Comparison of ENCODE assay signal across 27 mouse cellular contexts in the genomic region with DNA sequence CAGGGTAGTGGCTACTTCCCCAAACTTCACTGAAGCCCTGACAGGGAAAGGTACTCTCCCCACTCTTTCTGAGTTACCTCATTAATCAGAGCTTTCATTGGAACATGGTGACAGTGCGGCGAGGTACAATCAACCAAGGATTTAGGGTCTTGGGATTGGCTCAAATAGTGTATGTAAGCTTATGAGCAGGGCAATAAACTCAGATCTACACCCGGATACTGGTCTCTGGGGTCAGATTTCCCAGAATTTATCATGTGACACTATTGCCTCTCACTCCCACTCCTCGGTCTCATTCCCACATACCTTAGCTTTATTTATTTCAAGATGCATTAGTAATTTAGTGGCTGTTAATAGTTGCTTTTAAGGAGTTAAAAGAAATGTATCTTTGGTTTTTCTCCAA.
"Had no signal": no experiment of that assay in that cellular context is flagged by ENCODE, and none has a peak within 500 bp of the region (broad histone marks: within the 10 kb centered on the region; RNA-seq: fewer than 3 reads in every experiment).

No protein-coding gene starts in this region.

- H3K9me3 ChIP-seq: heart, embryonic 13.5 days; heart, embryonic 15.5 days; hindbrain, embryonic 10.5 days; hindbrain, embryonic 12.5 days; intestine, embryonic 15.5 days; limb, embryonic 10.5 days; limb, embryonic 12.5 days; liver, embryonic 13.5 days; liver, embryonic 15.5 days had no signal

- DNase-seq: gastrocnemius, postnatal 14 days; gastrocnemius, postnatal 36 days; heart, adult 11 months; heart, adult 2 months; heart, postnatal 4 days; kidney, adult 18-20 months; kidney, postnatal 25 days; kidney, postnatal 4 days; liver; liver, embryonic 13.5 days; liver, postnatal 0 days had no signal

- ATAC-seq: hindbrain, embryonic 16.5 days; inflammation-experienced regulatory T-cells, adult 6 months; intestine, embryonic 15.5 days; intestine, postnatal 0 days; liver, postnatal 0 days had no signal

- H3K4me3 ChIP-seq: heart, adult 2 months; heart, embryonic 13.5 days; heart, embryonic 15.5 days; hindbrain, embryonic 10.5 days; hindbrain, embryonic 12.5 days; intestine, embryonic 15.5 days; layer of hippocampus, adult 2 months; left cerebral cortex, adult 2 months; limb, embryonic 10.5 days; limb, embryonic 12.5 days; liver, embryonic 13.5 days; liver, embryonic 15.5 days had no signal

- H3K36me3 ChIP-seq: heart, embryonic 13.5 days; heart, embryonic 15.5 days; hindbrain, embryonic 10.5 days; hindbrain, embryonic 12.5 days; intestine, embryonic 15.5 days; limb, embryonic 10.5 days; limb, embryonic 12.5 days; liver, embryonic 13.5 days; liver, embryonic 15.5 days had no signal

- H3K27me3 ChIP-seq: heart, embryonic 13.5 days; heart, embryonic 15.5 days; hindbrain, embryonic 12.5 days; intestine, embryonic 15.5 days; limb, embryonic 12.5 days; liver, embryonic 13.5 days; liver, embryonic 15.5 days had no signal

- H3K4me1 ChIP-seq: heart, embryonic 13.5 days; heart, embryonic 15.5 days; hindbrain, embryonic 10.5 days; hindbrain, embryonic 12.5 days; intestine, embryonic 15.5 days; limb, embryonic 10.5 days; limb, embryonic 12.5 days; liver, embryonic 13.5 days; liver, embryonic 15.5 days had no signal

- H3K9ac ChIP-seq: heart, embryonic 13.5 days; heart, embryonic 15.5 days; hindbrain, embryonic 12.5 days; hindbrain, embryonic 14.5 days; intestine, embryonic 15.5 days; limb, embryonic 12.5 days; liver, embryonic 13.5 days; liver, embryonic 15.5 days; liver, postnatal 0 days had no signal

- H3K4me2 ChIP-seq: heart, embryonic 11.5 days; heart, embryonic 13.5 days; heart, embryonic 15.5 days; hindbrain, embryonic 12.5 days; hindbrain, embryonic 14.5 days; intestine, embryonic 15.5 days; limb, embryonic 12.5 days; liver, embryonic 11.5 days; liver, embryonic 13.5 days; liver, embryonic 15.5 days had no signal

- H3K27ac ChIP-seq: heart, adult 2 months; heart, embryonic 13.5 days; heart, embryonic 15.5 days; hindbrain, embryonic 10.5 days; hindbrain, embryonic 12.5 days; hindbrain, embryonic 14.5 days; intestine, embryonic 15.5 days; layer of hippocampus, adult 2 months; left cerebral cortex, adult 2 months; limb, embryonic 10.5 days; limb, embryonic 12.5 days; liver, embryonic 13.5 days; liver, embryonic 15.5 days had no signal
